Mouse (Mus musculus) skeletal muscle tissue, adult 2 months (tissue): ENCODE data around the gene Ciao1.
"Not testable (repeated sequence)": the region's sequence is repeated elsewhere in the genome, so short reads cannot be mapped to it uniquely, and the experiment has no call there.

Source experiments
- DNase-seq: peaks from one replicate; pipeline ENCODE4 v3.0.0-alpha.2; 2012; ENCODE audit warnings: low read depth, low spot score

Ciao1 gene

DNA sequence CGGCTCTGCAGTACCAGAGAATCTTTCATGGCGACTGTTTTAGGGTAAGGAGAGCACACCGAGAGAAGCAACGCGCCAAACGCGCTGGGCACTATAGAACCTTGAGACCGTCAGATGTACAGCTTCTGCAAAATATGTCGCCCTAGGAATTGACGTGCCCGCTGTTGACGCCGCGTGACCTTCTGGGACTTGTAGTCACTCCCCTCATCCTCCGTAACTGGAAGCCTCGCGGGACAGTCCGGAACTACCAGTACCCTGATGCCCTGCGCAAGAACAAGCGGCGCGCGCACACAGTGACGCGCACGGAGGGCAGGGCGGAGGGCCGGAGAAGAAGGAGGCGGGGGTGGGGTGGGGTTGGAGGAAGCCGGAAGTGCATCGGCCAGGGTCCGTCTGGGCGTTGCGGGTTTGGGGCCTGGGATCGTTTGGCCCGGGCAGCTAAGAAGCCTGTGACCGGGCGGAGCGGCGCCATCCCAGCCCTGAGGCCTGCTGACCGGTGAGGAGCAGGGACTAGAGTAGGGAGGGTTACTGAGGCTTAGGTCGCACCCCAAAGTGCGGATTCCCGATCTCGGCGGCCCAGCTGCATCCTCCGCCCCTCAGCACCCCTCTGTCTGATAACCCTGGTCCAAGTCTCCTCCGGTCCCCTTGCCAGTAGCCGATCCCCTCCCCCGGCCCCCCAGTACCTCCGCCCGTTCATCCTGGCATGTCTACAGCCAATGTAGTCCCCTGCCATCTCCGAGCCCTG, at the start of gene Ciao1, which contains the start of gene Tmem127:
Gene Ciao1, minus strand, starts transcription at position 225 of the 742 bp plus-strand sequence.
Gene Tmem127, plus strand, starts transcription at position 317 of the 742 bp plus-strand sequence.
- DNase-seq: peak; percentile 99

DNA sequence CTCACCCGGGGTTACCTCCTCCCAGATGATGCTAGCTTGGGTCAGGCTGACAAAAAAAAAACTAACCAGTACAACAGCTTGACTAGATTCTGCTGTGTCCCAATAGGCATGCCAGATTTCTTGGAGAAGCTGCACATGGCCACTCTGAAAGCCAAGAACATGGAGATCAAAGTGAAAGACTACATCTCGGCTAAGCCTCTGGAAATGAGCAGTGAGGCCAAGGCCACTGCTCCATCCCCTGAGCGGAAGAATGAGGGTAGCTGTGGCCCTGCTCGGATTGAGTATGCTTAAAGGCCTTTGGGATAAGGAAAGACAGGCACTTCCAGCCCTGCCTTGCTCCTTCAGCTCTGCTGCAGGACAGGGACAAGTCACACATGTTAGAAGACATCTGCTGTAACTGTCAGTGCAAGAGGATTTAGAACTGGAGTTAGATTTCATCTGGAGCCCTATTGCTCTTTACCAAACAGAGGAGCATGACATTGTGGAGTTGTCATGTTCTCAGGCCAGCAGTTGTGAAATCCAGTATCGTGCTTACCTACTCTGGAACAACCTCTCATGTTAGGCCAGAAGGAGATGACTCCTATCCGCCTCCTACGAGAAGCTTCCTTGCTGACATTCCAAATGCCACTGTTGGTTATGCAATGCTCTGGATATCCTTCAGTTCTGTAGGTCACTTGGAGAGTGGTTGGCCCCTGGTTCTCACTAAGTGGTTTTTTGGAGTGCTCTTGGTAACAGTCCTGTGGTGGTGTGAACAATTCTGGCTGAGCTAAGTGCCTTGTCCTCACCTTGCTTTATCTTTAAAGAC, 49.6 kb upstream of the Ciao1 start:
- peak; percentile 87 for DNase-seq

DNA sequence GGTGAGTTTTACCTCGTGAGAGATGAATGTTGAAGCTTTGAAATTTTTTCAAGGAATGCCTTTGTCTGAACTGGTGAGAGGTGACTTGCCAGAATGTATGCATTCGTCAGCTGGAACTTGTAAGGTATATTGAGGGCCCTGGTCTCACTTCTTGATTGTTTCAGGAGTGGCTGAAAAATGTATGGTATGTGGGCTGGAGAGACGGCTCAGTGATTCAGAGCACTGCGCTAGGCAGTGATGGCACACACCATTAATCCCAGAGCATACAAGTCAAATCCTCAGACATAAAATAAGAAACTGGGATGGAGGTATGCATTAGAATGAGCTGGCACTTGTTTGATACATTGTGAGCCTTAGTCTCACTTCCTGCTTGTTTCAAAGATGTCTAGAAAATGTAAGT, 44.6 kb upstream of the Ciao1 start:
- no peak for DNase-seq

GRCm38 (mm10) chr2:127278162-127278561, 30.5 kb upstream of the Ciao1 start:
- DNase-seq: no peak

DNA sequence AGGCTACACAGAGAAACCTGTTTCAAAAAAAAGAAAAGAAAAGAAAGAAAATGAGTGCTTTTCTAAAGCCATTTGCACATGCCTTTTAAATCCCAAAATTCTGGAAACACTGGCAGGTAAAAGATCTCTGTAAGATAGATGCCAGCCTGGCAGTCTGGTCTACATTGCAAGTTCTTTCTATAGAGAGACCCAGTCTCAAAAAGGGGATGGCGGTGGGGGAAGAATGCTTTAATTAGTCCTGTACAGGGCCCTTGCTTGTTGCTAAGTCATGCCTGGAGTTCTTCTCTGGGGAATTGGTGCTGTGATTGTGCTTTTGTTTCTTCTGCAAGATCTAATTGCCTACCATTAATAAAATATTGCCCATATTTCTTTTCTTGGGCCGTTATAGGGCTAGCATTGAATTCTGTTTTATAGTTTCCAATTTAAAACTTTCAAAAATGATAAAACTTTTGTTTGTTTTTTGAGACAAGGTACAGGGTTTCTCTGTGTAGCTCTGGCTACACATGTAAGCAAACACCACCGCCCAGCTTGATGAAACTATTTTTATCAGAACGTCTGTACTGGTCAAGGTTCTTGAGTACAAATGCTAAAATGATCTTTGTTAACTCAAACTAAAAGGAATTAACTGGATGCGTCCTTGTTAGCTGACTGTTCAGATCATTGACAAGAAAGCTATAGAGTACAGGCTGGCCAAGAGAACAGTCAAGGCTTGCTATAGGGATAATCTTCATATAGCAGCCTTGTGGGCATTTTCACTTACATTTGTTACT, 28.1 kb upstream of the Ciao1 start:
- no peak for DNase-seq

DNA sequence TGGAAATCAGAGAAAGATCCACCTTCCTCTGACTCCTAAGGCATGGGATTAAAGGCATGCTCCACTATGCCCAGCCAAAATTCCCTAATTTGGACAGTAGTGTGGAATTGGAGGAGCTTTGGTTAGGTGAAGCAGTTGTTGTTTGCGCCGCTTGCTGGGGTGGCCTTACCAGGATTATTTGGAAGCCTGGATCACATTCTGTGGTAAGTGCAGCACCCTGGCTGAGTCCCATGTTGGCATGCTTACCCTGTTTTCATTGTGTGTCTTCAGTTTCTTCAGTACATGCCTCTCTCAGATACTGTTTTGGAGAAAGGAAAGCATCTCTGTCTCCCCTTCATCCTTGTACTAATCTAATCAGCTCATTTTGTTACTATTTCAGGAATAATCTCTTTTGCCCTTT, 27.0 kb upstream of the Ciao1 start:
- peak; percentile 55 for DNase-seq

GRCm38 (mm10) chr2:127272806-127273205, 25.2 kb upstream of the Ciao1 start:
- no peak for DNase-seq

DNA sequence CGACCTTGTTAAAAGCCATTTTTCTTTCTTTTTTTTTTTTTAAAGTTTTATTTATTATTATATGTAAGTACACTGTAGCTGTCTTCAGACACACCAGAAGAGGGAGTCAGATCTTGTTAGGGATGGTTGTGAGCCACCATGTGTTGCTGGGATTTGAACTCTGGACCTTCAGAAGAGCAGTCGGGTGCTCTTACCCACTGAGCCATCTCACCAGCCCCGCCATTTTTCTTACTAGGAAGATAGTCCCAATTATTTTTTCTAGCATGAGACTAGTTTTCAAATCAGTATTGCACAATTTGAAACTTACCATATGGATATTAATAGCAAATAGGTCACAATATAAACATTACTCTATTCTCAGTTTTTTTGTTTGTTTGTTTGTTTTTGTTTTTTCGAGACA, 24.4 kb upstream of the Ciao1 start:
- DNase-seq: not testable (repeated sequence)

GRCm38 (mm10) chr2:127271042-127271515, 23.5 kb upstream of the Ciao1 start:
- DNase-seq: peak; percentile 67

- DNase-seq: peak; percentile 91
Measured at GRCm38 (mm10) chr2:127270300-127271041, 22.9 kb upstream of the Ciao1 start.

DNA sequence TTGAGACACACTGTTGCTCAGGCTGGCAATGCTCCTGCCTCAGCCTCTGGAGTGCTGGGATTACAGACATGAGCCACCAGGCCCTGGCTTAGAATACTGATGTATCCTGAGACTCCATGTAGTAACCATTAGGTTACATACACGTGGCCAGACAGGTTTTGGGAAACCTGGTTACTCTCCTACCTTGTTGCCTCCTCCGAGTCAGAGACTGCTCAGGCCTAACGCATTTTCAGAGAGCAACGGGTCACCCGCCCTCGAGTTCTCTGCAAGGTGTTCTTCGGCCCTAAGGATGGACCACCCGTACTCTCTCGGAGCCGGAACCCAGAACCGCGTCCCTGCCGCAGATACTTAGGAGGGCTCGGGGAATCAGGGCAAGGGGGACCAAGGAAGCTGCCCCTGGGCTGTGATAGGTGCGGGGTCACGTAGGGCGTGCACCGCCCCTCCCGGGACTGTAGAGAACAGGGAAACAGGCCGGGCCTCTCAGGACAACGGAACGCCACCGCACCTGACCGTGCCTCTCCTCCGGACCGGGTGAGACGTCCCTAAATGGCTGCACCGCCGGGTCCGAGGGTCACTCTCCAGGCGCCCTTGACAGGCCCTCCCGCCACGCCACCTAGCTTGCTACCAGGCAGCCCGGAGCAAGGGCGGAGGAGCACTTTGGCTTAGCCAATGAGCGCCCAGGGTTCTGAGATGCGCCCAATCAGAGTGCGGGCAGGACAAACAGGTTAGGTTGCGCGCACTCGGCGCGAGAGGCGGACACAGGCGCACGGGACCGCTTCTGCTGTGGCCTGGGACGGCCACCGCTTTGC, 22.1 kb upstream of the Ciao1 start, which contains the start of gene Stard7:
Gene Stard7, plus strand, starts transcription at position 728 of the 809 bp plus-strand sequence.
- DNase-seq: peak; percentile 98

DNA sequence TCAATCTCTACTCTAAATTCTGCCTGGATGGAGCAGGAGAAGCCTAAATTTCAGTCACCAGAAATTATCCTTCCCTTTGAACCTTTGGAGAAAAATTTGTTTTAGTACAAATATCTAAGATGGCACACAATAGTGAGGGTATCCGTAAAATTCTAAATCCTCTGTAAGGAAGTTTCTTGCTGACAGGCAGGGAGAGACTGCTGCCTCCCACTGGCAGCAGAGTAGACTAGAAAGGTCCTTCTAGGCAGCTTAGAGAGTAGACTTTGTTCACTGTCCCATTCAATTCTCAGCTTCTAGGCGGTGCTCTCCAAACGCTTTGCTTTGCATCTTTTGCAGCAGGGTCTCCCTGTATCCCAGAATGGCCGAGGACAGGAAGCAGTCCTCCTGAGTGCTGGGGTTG, 20.2 kb upstream of the Ciao1 start:
- DNase-seq: no peak

- no peak for DNase-seq
Measured at GRCm38 (mm10) chr2:127262480-127262879, 14.9 kb upstream of the Ciao1 start.

- DNase-seq: no peak
Measured at GRCm38 (mm10) chr2:127259340-127259739, 11.7 kb upstream of the Ciao1 start.

- DNase-seq: no peak
Measured at GRCm38 (mm10) chr2:127255294-127255693, 7.7 kb upstream of the Ciao1 start.

GRCm38 (mm10) chr2:127254604-127255134, 7.1 kb upstream of the Ciao1 start:
- DNase-seq: no peak

- DNase-seq: no peak
Measured at GRCm38 (mm10) chr2:127252787-127253186, 5.2 kb upstream of the Ciao1 start.

DNA sequence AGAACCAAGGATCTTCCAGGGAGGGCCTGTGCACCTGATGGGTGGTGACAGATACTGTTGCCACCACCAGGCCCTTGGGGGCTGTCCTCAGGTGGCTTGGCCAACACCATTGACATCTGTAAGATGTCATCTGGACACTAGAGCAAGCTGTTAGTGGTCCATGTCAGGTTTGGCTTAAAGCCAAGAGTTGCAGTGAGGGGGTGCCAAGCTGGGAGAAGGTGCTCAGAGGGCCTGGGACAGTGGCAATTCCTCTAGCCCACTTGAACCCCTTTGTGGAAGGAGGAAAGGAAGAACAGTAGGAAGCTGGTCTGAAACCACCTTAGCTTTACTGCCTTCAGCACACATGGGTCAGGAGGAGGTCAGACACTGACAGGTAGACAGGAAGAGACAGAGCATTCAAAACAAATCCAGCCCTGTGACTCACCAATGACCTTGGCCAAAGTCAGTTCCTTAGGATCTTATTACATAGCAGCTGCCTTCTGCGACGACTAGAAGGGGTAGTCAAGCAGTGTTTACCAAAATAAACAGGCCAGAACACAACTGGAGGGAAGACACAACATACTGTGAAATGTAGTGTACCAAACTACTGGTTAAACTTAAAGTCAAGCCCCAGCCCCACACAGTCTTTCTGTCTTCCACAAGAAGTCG, 4.4 kb upstream of the Ciao1 start:
- peak; percentile 83 for DNase-seq

DNA sequence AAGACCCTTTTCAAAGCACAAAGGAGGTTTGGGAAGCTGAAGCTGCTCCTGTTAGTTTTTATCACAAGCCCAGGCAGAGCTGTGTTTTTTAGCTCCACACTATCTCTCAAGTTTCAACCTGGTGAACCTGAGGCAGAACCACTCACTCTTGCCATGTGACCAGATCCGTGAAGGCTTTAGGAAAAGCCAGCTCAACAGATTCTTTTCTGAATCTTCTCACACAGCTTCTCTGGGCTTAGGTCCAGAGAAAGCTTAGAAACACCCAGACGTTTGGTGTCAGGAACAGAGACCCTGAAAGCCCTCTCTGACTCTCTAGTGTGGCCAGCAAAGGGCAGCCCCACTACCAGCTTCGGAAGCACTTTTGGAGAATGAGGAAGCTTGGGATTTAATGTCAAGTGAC, 3.8 kb upstream of the Ciao1 start:
- DNase-seq: peak; percentile 70
